Mouse (Mus musculus) kidney, adult 2 months (tissue): ENCODE results near the gene Rarb.

Experiments
- CTCF ChIP-seq: fragments of 200-500 bp; conservative IDR thresholded peaks from 2 replicates; pipeline ENCODE4 v1.5.1; 2011; ENCODE audit warnings: low read depth, mild to moderate bottlenecking, control low read depth, low read length, moderate library complexity, mixed read lengths; ENCODE audit not compliant: insufficient read depth, insufficient read length
- POLR2A ChIP-seq: fragments of 200-500 bp; IDR thresholded peaks from one replicate; pipeline ENCODE4 v1.6.1; 2011; ENCODE audit warnings: low read depth, low read length, control low read depth

DNA sequence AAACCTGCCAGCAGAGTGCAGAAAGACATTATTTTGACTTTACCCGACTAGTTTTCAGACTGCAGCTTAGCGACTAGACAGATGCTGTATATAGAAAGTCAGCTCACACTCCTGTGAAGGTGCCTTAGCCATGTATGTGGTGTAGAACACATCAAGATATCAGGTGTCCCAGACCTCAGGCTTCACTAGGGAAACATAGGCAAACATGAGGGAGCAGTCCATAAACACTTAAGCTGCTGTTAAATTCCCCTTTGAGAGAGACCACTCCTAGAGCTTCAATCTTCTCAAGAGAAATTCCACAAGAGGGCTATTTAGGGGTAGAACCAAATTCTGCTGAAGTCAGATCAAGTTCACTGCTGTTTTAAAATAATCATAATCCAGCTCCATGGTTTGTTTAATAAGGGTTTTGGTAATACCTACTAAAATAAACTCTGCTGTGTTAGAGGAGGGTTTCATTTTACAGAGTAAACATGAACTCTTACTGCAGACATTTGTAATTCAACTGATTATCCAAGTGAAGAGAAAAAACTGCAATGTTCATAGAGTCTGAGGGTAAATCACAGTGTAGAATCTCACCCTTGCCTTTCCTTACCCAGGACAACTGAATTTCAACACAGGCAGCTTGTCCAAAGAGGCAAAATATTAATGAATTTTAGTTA lies 42.1 kb downstream of the Rarb start:
- TF ChIP-seq CTCF = no peak
- no peak for TF ChIP-seq POLR2A
